Mouse (Mus musculus) lung, postnatal 10 days (tissue): ENCODE measurements around the gene Golm1.
"Not testable (repeated sequence)": the region's sequence is repeated elsewhere in the genome, so short reads cannot be mapped to it uniquely, and the experiment has no call there.

Experiments
- DNase-seq: peaks from one replicate; pipeline ENCODE4 v3.0.0; 2021

Gene Golm1

GRCm38 (mm10) chr13:59675151-59676011 is at the start of gene Golm1:
Golm1 (minus strand) TSS chr13:59675811.
- DNase-seq = peak; percentile 84

GRCm38 (mm10) chr13:59722089-59722488 is 46.5 kb upstream of the Golm1 start:
- DNase-seq = not testable (repeated sequence)

GRCm38 (mm10) chr13:59719475-59719874 is 43.9 kb upstream of the Golm1 start:
- DNase-seq = no peak

- DNase-seq = peak; percentile 61
These were observed 43.3 kb upstream of the Golm1 start for GRCm38 (mm10) chr13:59718857-59719440.

- no peak for DNase-seq
These were observed 38.1 kb upstream of the Golm1 start for GRCm38 (mm10) chr13:59713710-59714109.

- DNase-seq = not testable (repeated sequence)
These were observed 36.4 kb upstream of the Golm1 start, which contains the start of gene Spata31d1b for GRCm38 (mm10) chr13:59711984-59712383. Spata31d1b (plus strand) TSS chr13:59712284.

- DNase-seq = no peak
These were observed 34.6 kb upstream of the Golm1 start, which contains the start of gene Spata31d1a for GRCm38 (mm10) chr13:59710230-59710629. Spata31d1a (minus strand) TSS chr13:59710330.

- peak; percentile 65 for DNase-seq
These were observed 29.0 kb upstream of the Golm1 start for GRCm38 (mm10) chr13:59704562-59704961.

- no peak for DNase-seq
These were observed 27.9 kb upstream of the Golm1 start for GRCm38 (mm10) chr13:59703514-59703913.

GRCm38 (mm10) chr13:59700137-59700536 is 24.5 kb upstream of the Golm1 start:
- not testable (repeated sequence) for DNase-seq

- no peak for DNase-seq
These were observed 23.5 kb upstream of the Golm1 start for GRCm38 (mm10) chr13:59699131-59699530.

- no peak for DNase-seq
These were observed 20.2 kb upstream of the Golm1 start for GRCm38 (mm10) chr13:59695781-59696180.

- no peak for DNase-seq
These were observed 18.4 kb upstream of the Golm1 start, which contains the start of gene 4921517D22Rik for GRCm38 (mm10) chr13:59694008-59694407. 4921517D22Rik (minus strand) TSS chr13:59694108.

- DNase-seq = no peak
These were observed 15.9 kb upstream of the Golm1 start for GRCm38 (mm10) chr13:59691478-59691877.

- no peak for DNase-seq
These were observed 15.0 kb upstream of the Golm1 start for GRCm38 (mm10) chr13:59690576-59690975.

- DNase-seq = no peak
These were observed 14.2 kb upstream of the Golm1 start for GRCm38 (mm10) chr13:59689843-59690242.

GRCm38 (mm10) chr13:59689313-59689712 is 13.7 kb upstream of the Golm1 start:
- no peak for DNase-seq

- DNase-seq = peak; percentile 51
These were observed 12.7 kb upstream of the Golm1 start for GRCm38 (mm10) chr13:59688338-59688770.

- no peak for DNase-seq
These were observed 9.6 kb upstream of the Golm1 start for GRCm38 (mm10) chr13:59685236-59685635.

GRCm38 (mm10) chr13:59682629-59683028 is 7.0 kb upstream of the Golm1 start:
- no peak for DNase-seq

- no peak for DNase-seq
These were observed 4.3 kb upstream of the Golm1 start for GRCm38 (mm10) chr13:59679908-59680307.

GRCm38 (mm10) chr13:59679306-59679705 is 3.7 kb upstream of the Golm1 start:
- no peak for DNase-seq

GRCm38 (mm10) chr13:59676316-59677229 is 962 bp upstream of the Golm1 start:
- DNase-seq = no peak
